Mouse (Mus musculus) spleen, adult 2 months (tissue): ENCODE data around the gene Cib4. TPM values are rescaled to one million over a fixed set of nuclear protein-coding genes. Genes with fewer than 3 reads are reported as not detected.

ENCODE experiments used
- DNase-seq, 2 experiments: peaks; one replicate each; pipeline versions ENCODE4 v3.0.0 to v3.0.0-alpha.2; 2012 to 2021; ENCODE audit warnings: low spot score in 2 of 2, low read depth in 1 of 2
- H3K27ac ChIP-seq: fragments of 200-500 bp; 2 replicates; pipeline ENCODE4 v1.5.1; 2012; ENCODE audit warnings: low read length, inconsistent platforms; ENCODE audit not compliant: insufficient read depth
- H3K27me3 ChIP-seq: fragments of 200-500 bp; 2 replicates; pipeline ENCODE4 v1.6.1; 2012; ENCODE audit warnings: mild to moderate bottlenecking, moderate library complexity, low read length, inconsistent platforms; ENCODE audit not compliant: control insufficient read depth, insufficient read depth
- H3K36me3 ChIP-seq: fragments of 200-500 bp; 2 replicates; pipeline ENCODE4 v1.6.1; 2012; ENCODE audit warnings: mild to moderate bottlenecking, low read length, inconsistent platforms; ENCODE audit not compliant: control insufficient read depth, insufficient read depth
- H3K4me1 ChIP-seq: fragments of 200-500 bp; 2 replicates; pipeline ENCODE4 v1.6.1; 2011; ENCODE audit warnings: inconsistent platforms; ENCODE audit not compliant: control insufficient read depth, insufficient read depth, insufficient read length
- H3K4me3 ChIP-seq: fragments of 200-500 bp; 2 replicates; pipeline ENCODE4 v1.5.1; 2011; ENCODE audit warnings: mild to moderate bottlenecking, inconsistent platforms; ENCODE audit not compliant: insufficient read depth, insufficient read length; ENCODE audit errors: extremely low read depth
- CTCF ChIP-seq: fragments of 200-500 bp; IDR thresholded peaks from 2 replicates; pipeline ENCODE4 v1.5.1; 2011; ENCODE audit warnings: mild to moderate bottlenecking, inconsistent platforms; ENCODE audit not compliant: insufficient read depth, insufficient read length, insufficient replicate concordance; ENCODE audit errors: extremely low read depth
- POLR2A ChIP-seq: fragments of 200-500 bp; IDR thresholded peaks from 2 replicates; pipeline ENCODE4 v1.6.1; 2011; ENCODE audit warnings: low read depth, low read length, inconsistent platforms
- WGBS: fragments of 180-500 bp; shearing (Covaris S2); methylation state at CpG from one replicate; pipeline ENCODE4 v1.1.7; 2018; 5-methylcytosine and 5-hydroxymethylcytosine counted together
- polyA plus RNA-seq: library from polyadenylated mRNA; depleted of rRNA; stranded (reverse); fragments of >200 nt; gene quantifications from 2 replicates; pipeline ENCODE4 v1.2.3, GENCODE M21; 2012

Cib4 gene
- polyA plus RNA-seq, 1 experiment: not detected

DNA sequence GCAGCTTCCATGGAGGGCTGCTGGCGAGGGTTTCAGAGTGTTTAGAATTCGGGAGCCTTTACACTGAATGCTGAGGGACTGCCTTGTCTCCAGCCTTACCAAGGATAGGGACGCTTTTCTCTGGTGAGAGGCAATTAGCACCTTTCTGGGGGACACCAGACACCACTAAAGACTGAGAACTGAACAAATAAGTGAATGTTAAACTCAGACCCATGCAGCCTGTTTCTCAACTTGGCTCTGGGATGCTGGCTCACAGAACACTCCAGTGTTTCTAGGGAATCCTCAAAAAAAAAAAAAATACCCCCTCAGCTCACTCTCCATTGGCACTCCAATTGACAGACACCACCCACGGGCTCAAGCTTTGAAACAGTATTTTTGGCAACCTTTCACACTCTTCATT is 16.7 kb downstream of the Cib4 start:
- H3K27me3 ChIP-seq: no peaks in the 10 kb centered on the region
- no peak for TF ChIP-seq POLR2A
- TF ChIP-seq CTCF: no peak
- H3K4me3 ChIP-seq: no peak overlapping the region
- H3K27ac ChIP-seq: no peak overlapping the region
- peaks cover 10% of the 10 kb centered on the region; the same call in 1 of the 2 replicates for H3K4me1 ChIP-seq
- 60% methylated on average over 4 of the region's 4 CpGs for WGBS
- no peak for DNase-seq
- H3K36me3 ChIP-seq: no peaks in the 10 kb centered on the region

DNA sequence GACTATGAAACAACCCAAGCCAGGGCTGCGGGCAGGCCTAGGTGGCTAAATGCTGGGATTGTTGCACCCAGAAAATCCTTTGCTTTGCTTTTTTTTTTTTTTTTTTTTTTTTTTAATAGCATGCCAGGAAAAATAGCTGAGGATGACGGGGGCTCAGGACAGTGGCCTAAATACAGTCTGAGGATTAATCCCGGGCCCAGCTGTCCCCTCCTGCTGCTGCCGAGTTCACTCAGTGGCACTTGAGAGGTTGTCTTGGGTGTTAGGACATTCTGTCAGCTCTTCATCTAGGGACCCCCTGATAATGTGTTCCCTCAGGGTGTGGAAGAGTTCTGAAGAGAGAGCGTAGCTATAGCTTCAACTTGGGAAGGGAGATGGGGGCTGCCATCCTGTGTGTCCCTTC is 18.5 kb downstream of the Cib4 start:
- Histone ChIP-seq H3K27me3 (no peaks in the 10 kb centered on the region), H3K4me1 (peaks cover 15% of the 10 kb centered on the region; the same call in 1 of the 2 replicates), H3K27ac (no peak overlapping the region), H3K4me3 (no peak overlapping the region), H3K36me3 (no peaks in the 10 kb centered on the region)
- TF ChIP-seq POLR2A (no peak), CTCF (no peak)
- WGBS: 90% methylated on average over 5 of the region's 5 CpGs
- DNase-seq: no peak

DNA sequence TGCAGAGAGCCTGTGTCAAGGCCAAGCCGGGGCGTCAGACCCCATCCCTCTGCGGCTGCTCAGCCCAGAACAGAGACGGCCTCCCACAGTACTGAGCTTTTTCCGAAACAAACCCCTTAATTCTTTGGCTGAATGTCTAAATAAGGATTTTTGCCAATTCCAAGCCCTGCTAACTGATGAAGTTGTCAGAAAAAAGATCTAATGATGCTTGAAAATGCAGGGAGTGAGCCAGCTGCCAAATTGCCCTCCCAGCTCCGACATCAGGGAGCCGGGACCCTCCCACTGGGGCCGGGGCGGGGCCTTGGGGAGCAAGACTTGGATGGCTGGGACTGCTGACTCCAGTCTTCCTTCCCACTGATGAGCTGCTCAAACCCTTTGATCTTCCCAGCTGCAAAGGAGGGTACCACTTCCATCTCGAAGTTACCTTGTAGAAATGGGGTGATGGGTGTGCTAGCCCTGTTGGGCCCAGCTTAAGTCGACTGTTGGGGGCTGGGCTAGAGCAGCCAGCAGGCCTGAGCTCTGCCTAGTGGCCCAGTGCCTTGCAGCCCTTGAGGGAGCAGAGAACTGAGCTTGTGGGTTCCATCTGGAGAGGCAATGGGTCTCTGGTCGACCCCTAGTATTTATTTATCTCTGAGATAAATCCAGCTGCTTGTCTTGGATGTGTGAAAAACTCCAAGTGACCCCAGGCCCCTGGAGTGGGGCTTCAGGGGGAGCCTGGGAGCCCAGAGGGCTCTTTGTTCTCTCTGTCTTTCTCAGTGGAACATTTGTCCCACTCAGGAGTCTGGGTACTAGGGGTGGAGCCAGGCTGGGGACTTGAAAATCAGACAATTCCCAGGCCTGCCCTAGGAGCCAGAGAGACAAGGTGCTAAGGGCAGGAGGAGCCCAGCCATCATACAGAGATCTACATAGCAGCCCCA is 19.5 kb downstream of the Cib4 start:
- Histone ChIP-seq H3K27me3 (no peaks in the 10 kb centered on the region), H3K4me3 (no peak overlapping the region)

DNA sequence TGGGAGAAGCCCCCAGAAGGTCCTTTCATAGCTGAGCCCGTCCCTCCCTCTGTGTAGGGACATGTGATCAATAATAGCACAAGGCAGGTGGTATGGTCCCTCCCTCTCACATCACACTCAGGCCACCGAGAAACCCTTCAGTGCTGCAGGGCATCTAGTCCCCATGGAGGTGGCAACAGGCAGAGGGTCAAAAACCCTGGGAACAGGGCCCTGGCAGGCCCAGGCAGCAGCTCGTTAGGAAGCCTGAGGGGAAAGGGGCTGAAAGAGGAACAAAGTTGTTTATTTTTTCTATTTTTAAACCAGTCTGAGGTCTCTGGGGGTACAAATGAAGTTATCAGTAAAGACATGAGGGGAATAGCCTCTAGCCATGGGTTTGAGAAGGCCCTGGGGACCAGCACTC is 21.4 kb downstream of the Cib4 start:
- Histone ChIP-seq H3K27me3 (no peaks in the 10 kb centered on the region), H3K27ac (no peak overlapping the region), H3K4me1 (peaks cover 15% of the 10 kb centered on the region; the same call in 1 of the 2 replicates), H3K36me3 (no peaks in the 10 kb centered on the region), H3K4me3 (no peak overlapping the region)
- TF ChIP-seq CTCF (no peak), POLR2A (no peak)
- WGBS: 47% methylated on average over 3 of the region's 3 CpGs
- DNase-seq: no peak

More for the DNA sequence above, 19.5 kb downstream of the Cib4 start:
- H3K27ac ChIP-seq: no peak overlapping the region
- 74% methylated on average over 12 of the region's 12 CpGs for WGBS
- TF ChIP-seq POLR2A (no peak), CTCF (no peak)
- peaks cover 15% of the 10 kb centered on the region; the same call in 1 of the 2 replicates for H3K4me1 ChIP-seq
- H3K36me3 ChIP-seq: no peaks in the 10 kb centered on the region
- no peak for DNase-seq

DNA sequence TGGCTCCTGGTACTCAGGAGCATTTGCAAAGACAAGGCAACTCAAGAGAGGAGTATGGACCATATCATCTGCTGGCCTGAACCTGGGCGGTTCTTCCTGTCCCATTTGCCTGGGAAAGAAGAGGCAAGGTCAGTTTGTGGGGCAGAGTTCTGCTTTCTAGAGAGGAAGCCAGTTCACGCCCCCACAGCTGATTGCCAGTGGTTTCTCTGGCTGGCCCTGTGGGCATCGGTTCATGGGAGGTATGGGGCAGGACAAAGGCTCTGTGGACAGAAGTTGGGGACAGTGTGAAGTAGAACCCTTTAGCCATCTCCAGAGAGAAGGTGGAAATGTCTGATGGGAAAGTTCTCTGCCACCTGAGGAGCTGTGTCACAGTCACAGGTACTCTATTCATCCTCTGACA is 22.5 kb downstream of the Cib4 start:
- Histone ChIP-seq H3K27ac (no peak overlapping the region), H3K4me3 (no peak overlapping the region), H3K27me3 (no peaks in the 10 kb centered on the region), H3K4me1 (peaks cover 15% of the 10 kb centered on the region; the same call in 1 of the 2 replicates), H3K36me3 (no peaks in the 10 kb centered on the region)
- no peak for DNase-seq
- 15% methylated on average over 3 of the region's 3 CpGs for WGBS
- TF ChIP-seq CTCF: no peak
- TF ChIP-seq POLR2A: no peak

DNA sequence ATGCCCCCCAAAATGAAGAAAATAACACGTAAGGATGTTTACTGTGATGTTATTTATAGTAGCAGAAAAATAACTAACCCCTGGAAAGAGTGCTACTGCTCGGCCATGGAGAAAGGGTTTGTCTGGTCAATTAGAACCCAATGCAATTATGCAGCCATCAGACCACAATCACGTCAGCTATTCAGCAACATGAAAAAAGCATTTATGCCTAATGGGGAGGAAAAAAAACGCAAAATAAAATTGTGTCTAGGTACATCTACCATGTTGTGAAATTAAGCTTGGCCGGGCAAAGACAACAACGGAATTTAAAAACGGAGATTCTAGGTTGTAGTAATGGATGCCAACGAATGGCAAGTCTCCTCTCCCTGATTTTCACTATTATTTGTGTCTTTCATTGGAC is 23.2 kb downstream of the Cib4 start:
- no peak for TF ChIP-seq POLR2A
- no peak for TF ChIP-seq CTCF
- Histone ChIP-seq H3K27me3 (no peaks in the 10 kb centered on the region), H3K36me3 (no peaks in the 10 kb centered on the region), H3K4me1 (peaks cover 15% of the 10 kb centered on the region; the same call in 1 of the 2 replicates), H3K4me3 (no peak overlapping the region), H3K27ac (no peak overlapping the region)
- 91% methylated on average over 8 of the region's 8 CpGs for WGBS
- no peak for DNase-seq
